Mouse (Mus musculus) cerebellum, adult 2 months (tissue): ENCODE data around the gene Clic6. TPM values are rescaled to one million over a fixed set of nuclear protein-coding genes. Genes with fewer than 3 reads are reported as not detected.
A peak's percentile ranks its signal among the peaks of the same experiment; 100 is the strongest.

ENCODE experiments used
- DNase-seq, 2 experiments: peaks; one replicate each; pipeline ENCODE4 v3.0.0; 2021
- H3K27ac ChIP-seq: fragments of 200-500 bp; 2 replicates; pipeline ENCODE4 v1.5.1; 2012; ENCODE audit warnings: low read length, control low read depth, inconsistent platforms; ENCODE audit not compliant: insufficient read depth
- H3K27me3 ChIP-seq: fragments of 200-500 bp; 2 replicates; pipeline ENCODE4 v1.6.1; 2012; ENCODE audit warnings: inconsistent platforms, mild to moderate bottlenecking, low read length, moderate library complexity; ENCODE audit not compliant: control insufficient read depth, insufficient read depth
- H3K4me1 ChIP-seq: fragments of 200-500 bp; 2 replicates; pipeline ENCODE4 v1.6.1; 2011; ENCODE audit warnings: low read length; ENCODE audit not compliant: control insufficient read depth, insufficient read depth
- H3K4me3 ChIP-seq: fragments of 200-500 bp; replicated peaks from 2 replicates; pipeline ENCODE3; 2011; ENCODE audit warnings: mild to moderate bottlenecking, low read depth, low read length, control low read depth; ENCODE audit not compliant: insufficient read depth
- CTCF ChIP-seq: fragments of 200-500 bp; IDR thresholded peaks from 2 replicates; pipeline ENCODE4 v1.5.1; 2011; ENCODE audit warnings: low read depth, mild to moderate bottlenecking, control low read depth, low read length, moderate library complexity, borderline replicate concordance; ENCODE audit not compliant: insufficient read depth
- POLR2A ChIP-seq: fragments of 200-500 bp; IDR thresholded peaks from 2 replicates; pipeline ENCODE4 v1.6.1; 2011; ENCODE audit warnings: low read length, control low read depth, borderline replicate concordance; ENCODE audit not compliant: insufficient read depth
- WGBS: fragments of 180-500 bp; shearing (Covaris S2); methylation state at CpG from one replicate; pipeline ENCODE4 v1.1.7; 2018; 5-methylcytosine and 5-hydroxymethylcytosine counted together
- polyA plus RNA-seq: library from polyadenylated mRNA; depleted of rRNA; stranded (reverse); fragments of >200 nt; gene quantifications from 2 replicates; pipeline ENCODE4 v1.2.3, GENCODE M21; 2012

Gene Clic6
- polyA plus RNA-seq, 1 experiment: 7.9 TPM

- Histone ChIP-seq H3K4me3 (no peak overlapping the region), H3K4me1 (peaks cover 19% of the 10 kb centered on the region), H3K27ac (no peak overlapping the region), H3K27me3 (no peaks in the 10 kb centered on the region)
- TF ChIP-seq POLR2A (no peak), CTCF (no peak)
- WGBS: 21% methylated on average over 8 of the region's 8 CpGs
- peak; percentile 57 to 60 for DNase-seq
Measured at GRCm38 (mm10) chr16:92450331-92450730, 35.2 kb upstream of the Clic6 start.

DNA sequence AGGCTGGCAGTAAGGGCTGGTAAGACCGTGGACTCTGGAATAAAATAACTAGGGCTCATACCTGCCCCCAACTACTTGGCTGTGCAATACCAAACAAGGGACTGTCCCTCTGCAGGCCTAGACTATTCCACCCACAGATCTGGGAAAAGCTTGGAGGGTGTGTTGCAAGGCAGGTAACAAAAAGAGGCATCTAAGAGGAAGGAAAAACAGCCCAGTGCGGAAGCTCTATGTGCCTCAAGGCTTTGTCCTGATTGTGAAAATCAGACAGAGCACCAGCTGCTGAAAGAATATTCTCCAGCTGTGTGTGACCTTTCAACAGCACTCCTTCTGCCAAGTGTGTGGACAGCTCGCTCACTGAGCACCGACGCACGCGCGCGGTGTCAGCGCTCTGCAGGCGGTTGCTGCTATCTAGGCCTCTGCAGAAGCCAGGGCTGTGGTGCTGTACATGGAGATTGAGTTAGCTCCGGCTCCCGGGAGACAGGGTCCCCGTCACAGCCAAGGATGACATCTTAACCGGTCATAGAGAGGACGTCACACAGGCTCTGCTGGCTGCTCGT lies 33.9 kb upstream of the Clic6 start:
- Histone ChIP-seq H3K27ac (no peak overlapping the region), H3K4me1 (peaks cover 19% of the 10 kb centered on the region), H3K4me3 (no peak overlapping the region), H3K27me3 (no peaks in the 10 kb centered on the region)
- TF ChIP-seq POLR2A (no peak), CTCF (no peak)
- 93% methylated on average over 17 of the region's 17 CpGs for WGBS
- no peak for DNase-seq

DNA sequence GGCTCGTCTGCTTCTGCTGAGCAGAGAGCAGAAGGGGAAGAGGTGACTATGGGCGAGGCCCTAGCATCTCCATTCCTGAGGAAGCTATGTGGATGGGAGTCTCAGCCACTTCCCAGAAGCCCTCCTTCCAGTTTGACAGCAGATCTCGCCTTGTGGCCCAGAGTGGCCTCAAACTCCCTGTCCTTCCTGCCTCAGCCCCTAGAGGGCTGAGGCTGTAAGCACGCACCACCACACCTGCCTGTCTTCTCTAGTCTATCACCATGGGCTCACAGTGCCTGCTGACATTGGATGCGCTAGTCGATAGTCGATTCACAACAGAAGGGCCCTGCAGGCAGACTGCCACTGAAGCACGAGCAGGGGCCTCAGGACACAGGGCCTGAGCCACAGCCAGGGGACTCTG lies 32.9 kb upstream of the Clic6 start:
- H3K4me1 ChIP-seq: peaks cover 22% of the 10 kb centered on the region
- DNase-seq: no peak
- H3K4me3 ChIP-seq: no peak overlapping the region
- no peak overlapping the region for H3K27ac ChIP-seq
- 63% methylated on average over 8 of the region's 8 CpGs for WGBS
- 0 out of 2 replicates have a peak, but pooled peaks have one; percentile 15 for TF ChIP-seq CTCF
- TF ChIP-seq POLR2A: no peak
- H3K27me3 ChIP-seq: no peaks in the 10 kb centered on the region

- no peaks in the 10 kb centered on the region for H3K27me3 ChIP-seq
- WGBS: 90% methylated on average over 7 of the region's 7 CpGs
- DNase-seq: no peak
- no peak overlapping the region for H3K27ac ChIP-seq
- H3K4me1 ChIP-seq: peaks cover 17% of the 10 kb centered on the region
- TF ChIP-seq CTCF: no peak
- no peak overlapping the region for H3K4me3 ChIP-seq
Measured at GRCm38 (mm10) chr16:92454002-92454401, 31.5 kb upstream of the Clic6 start.

DNA sequence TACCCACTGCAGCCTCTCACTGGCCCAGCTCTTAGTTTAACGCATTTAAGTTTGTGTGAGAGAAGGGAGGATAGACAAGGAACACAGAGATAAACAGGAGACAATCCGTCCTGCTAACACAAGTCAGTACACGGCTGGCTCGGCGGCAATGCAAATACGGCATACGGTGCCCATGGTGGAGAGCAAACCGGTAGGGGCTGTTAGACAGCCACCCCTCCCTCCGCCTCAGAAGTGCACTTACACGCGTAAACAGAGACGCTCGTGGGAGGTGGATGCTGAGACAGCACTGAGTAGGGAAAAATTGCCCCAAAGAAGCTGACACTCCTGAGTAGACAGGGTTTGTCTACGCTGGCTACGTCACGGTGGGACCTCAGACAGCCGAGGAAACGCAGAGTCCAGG lies 31.0 kb upstream of the Clic6 start:
- H3K27ac ChIP-seq: no peak overlapping the region
- no peak overlapping the region for H3K4me3 ChIP-seq
- no peak for DNase-seq
- no peaks in the 10 kb centered on the region for H3K27me3 ChIP-seq
- no peak for TF ChIP-seq POLR2A
- no peak for TF ChIP-seq CTCF
- 90% methylated on average over 18 of the region's 18 CpGs for WGBS
- peaks cover 17% of the 10 kb centered on the region for H3K4me1 ChIP-seq

DNA sequence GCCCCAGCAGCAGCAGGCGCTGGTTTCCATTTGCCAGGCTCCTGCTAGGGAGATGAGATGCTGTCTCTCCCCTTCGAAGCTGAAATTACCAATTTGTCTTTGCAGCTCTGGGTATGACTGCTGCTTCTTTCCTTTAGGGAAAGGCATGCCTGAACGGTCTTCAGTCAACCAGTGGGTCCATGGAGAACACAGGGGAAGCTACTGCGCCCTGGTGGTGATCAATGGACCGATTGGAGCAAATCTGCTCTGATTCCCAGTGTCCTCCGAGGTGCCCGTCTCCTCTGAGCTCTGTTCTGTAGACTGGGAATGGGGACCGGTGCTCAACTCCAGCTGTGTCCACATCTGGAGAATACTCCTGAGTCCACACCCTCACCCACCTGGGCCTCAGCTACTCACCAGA lies 30.0 kb upstream of the Clic6 start:
- H3K4me1 ChIP-seq: peaks cover 8% of the 10 kb centered on the region
- H3K27ac ChIP-seq: no peak overlapping the region
- no peak overlapping the region for H3K4me3 ChIP-seq
- 52% methylated on average over 8 of the region's 8 CpGs for WGBS
- no peak for DNase-seq
- H3K27me3 ChIP-seq: no peaks in the 10 kb centered on the region
- TF ChIP-seq CTCF: no peak
- no peak for TF ChIP-seq POLR2A

- TF ChIP-seq POLR2A (no peak), CTCF (no peak)
- H3K27me3 ChIP-seq: no peaks in the 10 kb centered on the region
- no peak overlapping the region for H3K27ac ChIP-seq
- peaks cover 5% of the 10 kb centered on the region; the same call in 1 of the 2 replicates for H3K4me1 ChIP-seq
- H3K4me3 ChIP-seq: no peak overlapping the region
- no peak for DNase-seq
- WGBS: 92% methylated on average over 5 of the region's 5 CpGs
Measured at GRCm38 (mm10) chr16:92455969-92456368, 29.6 kb upstream of the Clic6 start.

DNA sequence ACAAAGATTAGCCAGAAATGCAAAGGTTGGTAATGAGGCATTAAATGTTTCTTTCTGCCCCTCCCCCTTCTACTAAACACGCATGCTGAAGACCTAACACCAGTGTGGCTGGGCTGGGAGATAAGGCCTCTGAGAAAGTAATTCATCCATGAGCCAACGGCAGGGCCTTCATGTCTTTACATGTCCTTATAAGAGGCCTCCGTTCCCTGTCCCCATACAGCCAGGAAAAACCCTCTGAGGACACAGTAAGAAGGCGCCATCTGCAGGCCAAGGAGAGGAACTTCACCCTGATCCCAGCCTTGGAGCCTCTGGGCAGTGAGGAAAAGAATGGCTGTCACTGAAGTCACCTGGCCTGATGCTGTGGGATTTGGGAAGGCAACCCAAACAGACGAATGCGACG lies 27.9 kb upstream of the Clic6 start:
- TF ChIP-seq CTCF (peak; percentile 95), POLR2A (no peak)
- no peak overlapping the region for H3K27ac ChIP-seq
- H3K4me1 ChIP-seq: peaks cover 3% of the 10 kb centered on the region; the same call in 1 of the 2 replicates
- H3K4me3 ChIP-seq: no peak overlapping the region
- DNase-seq: peak; percentile 63 to 66
- 22% methylated on average over 7 of the region's 7 CpGs for WGBS
- no peaks in the 10 kb centered on the region for H3K27me3 ChIP-seq

- no peak overlapping the region for H3K27ac ChIP-seq
- no peak overlapping the region for H3K4me3 ChIP-seq
- no peak for TF ChIP-seq POLR2A
- TF ChIP-seq CTCF: no peak
- H3K27me3 ChIP-seq: no peaks in the 10 kb centered on the region
- no peak for DNase-seq
- H3K4me1 ChIP-seq: peaks cover 6% of the 10 kb centered on the region
- 58% methylated on average over 6 of the region's 6 CpGs for WGBS
Measured at GRCm38 (mm10) chr16:92461412-92461811, 24.1 kb upstream of the Clic6 start.
